Mouse (Mus musculus) brain, embryonic 18.5 days (tissue): ENCODE results near the gene Cryl1.
A peak's percentile ranks its signal among the peaks of the same experiment; 100 is the strongest.

Experiments used
- DNase-seq: peaks from one replicate; pipeline ENCODE4 v3.0.0-alpha.2; 2012; ENCODE audit warnings: low read depth, low spot score

Cryl1 gene

DNA sequence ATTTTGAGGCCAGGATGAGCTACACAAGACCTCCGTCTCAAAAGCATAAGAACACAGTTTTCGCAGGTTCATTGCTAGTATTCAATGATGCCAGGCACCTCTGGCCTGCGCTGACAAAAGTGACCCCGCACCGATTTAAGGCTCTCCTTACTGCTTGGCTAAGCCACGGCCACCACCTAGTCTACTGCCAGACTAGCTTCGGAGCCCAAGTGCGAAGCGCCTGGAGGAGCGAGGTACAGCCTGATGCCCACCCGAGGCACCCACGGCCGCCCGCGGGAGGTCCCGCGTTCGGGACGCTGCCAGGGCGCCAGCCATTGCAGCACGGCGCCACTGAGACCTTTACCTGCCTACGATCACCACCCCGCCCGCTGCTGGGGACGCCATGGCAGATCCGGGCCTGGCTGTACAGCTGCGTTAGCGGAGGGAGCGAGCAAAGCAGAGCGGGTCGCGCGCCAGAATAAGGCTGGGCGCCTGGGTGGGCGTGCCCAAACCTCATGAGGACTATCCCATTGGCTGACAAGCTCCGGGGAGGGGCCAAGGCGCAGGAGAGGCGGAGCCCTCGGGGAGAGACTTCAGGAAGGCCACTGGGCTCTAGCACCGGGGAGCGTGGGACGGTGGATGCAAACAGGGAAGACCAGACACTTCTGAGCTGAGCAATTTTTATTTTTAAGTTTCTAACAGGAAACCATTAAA is at the start of gene Cryl1:
Cryl1 (minus strand) TSS at position 465 of the 693 bp plus-strand sequence.
- peak; percentile 75 for DNase-seq

GRCm38 (mm10) chr14:57430451-57430850 is 32.1 kb upstream of the Cryl1 start:
- DNase-seq: no peak

GRCm38 (mm10) chr14:57424212-57424561 is 25.9 kb upstream of the Cryl1 start:
- DNase-seq: no peak

DNA sequence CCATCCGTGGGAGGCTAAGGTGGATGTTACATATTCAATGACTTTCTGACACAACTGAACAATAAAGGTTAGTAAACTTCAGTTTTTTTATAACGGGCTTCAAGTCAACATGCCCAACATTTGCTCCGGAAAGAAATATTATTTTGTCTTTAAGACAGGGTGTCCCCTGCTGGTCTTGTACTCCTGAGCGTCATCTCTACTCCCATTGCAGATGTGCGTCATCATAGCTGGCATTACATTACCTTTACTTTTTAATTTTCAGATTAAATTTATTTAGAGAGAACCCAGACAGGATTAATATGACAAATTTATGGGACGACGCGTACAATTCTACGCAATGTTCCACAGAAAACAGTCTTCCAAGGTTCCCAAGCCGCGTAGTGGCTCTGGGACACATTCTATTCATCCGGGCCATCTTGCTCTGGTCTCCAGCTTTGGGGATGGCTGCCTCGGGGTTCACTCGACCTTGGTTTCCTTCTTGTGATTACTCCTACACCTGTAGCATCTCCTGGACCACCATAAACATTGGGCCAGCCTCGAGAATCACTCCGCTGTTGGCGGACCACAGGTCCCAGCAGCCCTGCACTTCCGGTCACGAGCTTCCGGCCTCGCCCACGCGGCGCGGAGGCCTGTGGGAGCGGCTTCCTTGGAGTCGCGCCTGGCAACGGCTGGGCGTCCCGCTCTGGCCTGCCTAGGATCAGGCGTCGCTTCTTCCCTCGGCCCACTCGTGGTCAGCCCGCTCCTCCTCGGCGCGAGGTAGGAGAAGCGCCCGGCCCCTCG is 25.3 kb upstream of the Cryl1 start, which contains the start of gene Ift88:
Ift88 (plus strand) TSS at position 631 of the 780 bp plus-strand sequence.
- DNase-seq: peak; percentile 82

- no peak for DNase-seq
Measured at GRCm38 (mm10) chr14:57417187-57417586, 18.9 kb upstream of the Cryl1 start.

DNA sequence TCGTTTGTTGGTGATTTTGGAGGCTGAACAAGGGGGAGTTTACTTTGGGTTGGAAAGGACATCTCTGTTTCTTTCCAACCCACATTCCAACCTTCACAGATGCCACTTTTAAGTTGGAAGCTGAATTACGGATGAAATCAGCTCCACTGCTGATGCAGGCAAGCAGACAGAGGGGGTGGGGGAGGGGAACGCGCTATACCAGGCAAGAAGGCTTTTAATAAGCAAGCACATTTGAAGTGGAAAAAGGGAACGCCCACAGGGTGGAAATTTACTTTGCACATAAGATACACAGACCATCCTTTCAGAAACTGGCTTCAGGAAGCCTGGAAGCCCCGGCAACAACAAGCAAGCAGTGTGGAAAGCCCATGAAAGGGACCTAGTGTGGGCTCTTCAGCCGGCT is 13.8 kb upstream of the Cryl1 start:
- no peak for DNase-seq

DNA sequence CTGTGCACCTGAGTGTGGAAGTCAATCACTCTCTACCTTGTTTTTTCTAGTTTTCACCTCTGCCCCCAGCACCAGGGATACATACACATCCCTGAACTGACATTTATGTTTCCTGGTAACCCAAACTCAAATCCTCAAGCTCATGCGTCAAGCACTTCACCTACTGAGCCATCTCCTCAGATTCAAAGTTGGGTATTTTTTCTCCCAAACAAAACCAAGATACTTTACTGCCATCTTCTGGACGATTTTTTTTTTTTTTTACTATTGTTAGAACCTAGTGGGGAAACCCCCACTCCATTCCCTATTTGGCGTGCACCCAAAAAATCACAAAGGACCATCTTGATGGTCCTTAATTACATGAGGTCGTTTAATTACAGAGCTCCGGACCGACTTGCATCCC is 10.8 kb upstream of the Cryl1 start:
- no peak for DNase-seq

DNA sequence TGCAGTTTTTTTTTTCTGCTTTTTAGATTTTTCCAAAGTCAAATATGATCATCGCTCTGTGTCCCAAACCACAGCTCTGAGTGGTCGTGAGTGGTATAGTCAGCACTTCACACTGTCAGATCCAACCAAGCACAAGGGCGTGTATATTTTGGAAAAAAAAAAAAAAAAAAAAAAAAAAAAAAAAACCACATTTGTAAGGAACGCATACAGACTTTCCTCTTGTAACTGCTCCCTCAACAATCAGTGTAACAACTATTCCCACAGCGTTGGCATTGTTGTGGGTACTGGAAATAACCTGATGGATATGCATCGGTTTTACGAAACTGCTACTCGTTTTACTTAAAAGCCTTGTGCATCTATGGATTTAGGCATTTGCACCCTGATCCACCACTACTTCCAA is 9.8 kb upstream of the Cryl1 start:
- DNase-seq: no peak

- no peak for DNase-seq
Measured at GRCm38 (mm10) chr14:57407039-57407987, 9.0 kb upstream of the Cryl1 start.

GRCm38 (mm10) chr14:57402815-57403214 is 4.5 kb upstream of the Cryl1 start:
- no peak for DNase-seq

- no peak for DNase-seq
Measured at GRCm38 (mm10) chr14:57398813-57399427, 591 bp upstream of the Cryl1 start.

DNA sequence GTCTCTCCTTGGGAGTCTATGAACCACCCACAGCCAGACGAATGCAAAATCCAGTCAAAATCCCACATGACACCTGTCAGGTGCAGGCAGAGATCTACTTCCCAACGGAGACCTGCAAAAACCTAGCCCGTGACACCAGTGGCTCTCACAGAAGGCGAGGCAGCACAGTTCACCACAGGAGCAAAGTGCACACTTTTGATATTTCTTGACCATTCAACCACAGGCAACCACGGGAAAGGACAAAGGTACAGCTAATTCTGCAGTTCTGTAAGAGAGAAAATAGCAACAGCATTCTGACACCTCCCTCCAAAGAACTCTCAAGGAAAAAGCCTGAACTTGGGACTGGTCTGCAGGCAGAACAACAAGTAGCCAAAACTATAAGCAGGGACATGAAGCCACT is 1.1 kb downstream of the Cryl1 start:
- DNase-seq: no peak

DNA sequence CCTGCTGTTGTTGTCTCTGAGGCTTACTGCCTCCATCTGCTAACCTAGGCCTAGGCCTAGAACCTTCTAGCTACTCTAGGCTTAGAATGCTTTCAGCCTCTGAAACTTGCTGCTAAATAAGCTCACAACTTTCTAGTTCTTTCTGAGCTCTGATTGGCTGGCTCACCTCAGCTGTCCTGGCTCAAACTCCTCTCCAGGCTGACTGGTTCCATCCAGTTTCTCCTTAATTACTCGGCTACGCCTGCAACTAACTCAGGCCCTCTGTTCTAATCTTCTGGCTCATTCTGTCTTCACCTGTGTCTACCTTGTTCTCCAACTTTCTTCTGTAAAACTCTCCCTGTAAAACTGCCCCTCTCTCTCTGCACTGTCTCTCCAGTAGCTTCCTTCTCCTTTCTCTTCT is 2.9 kb downstream of the Cryl1 start:
- DNase-seq: no peak

GRCm38 (mm10) chr14:57392278-57392677 is 6.1 kb downstream of the Cryl1 start:
- no peak for DNase-seq

DNA sequence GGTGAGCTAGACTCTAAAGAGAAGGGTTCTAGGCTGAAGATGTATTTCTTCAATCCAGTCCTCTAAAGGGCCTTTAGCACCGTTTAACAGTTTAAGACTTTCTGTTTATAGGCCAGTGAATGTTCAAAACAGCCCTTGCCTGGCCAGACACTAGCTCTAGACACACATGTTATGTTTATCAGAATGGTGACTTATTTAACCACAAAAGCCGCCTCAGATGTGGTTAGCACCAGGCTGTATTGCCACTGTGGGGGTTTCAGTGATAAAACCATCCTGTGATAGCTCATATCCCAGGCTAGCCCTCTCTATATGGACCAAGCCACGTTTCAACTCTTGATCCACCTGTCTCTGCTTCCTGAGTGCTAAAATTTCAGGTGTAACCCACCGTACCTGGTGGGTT is 6.7 kb downstream of the Cryl1 start:
- no peak for DNase-seq

DNA sequence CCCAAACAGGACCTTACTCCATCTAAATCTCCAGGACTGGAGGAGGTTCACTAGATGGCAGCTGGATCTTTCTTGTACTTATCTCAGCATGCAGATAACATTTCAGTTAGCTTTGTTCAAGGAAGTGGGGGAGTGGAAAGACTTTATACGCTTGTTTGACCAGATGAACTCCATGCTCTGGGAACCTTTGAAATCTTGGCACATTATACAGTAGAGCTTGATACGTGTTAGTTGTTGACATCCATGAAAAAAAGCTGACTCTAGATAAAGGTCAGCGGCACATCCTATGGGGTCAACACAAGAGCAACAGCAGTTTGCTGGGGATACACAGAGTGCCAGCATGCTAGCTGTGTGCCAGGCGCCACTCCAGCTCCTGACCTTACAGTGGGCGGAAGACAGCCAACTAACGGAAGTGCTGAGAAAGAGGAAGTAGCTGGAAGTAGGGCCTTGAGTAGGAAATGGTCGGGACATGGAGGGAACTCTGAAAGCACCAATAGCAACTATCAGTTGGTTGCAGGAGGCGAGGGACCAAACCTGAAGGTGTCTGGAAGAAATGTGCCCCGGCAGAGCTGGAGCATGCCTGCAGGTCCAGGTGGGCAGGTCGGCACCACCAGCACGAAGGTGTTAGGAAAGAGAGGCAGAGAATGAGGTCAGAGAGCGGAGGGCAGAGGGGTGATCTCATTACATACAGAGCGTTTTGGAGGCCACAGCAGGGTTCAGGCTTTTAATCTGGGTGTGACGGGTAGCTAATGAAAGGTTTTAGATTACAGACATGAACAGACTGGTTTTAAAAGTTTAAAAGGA is 11.4 kb downstream of the Cryl1 start:
- DNase-seq: no peak

GRCm38 (mm10) chr14:57385667-57386066 is 12.7 kb downstream of the Cryl1 start:
- no peak for DNase-seq

- DNase-seq: no peak
Measured at GRCm38 (mm10) chr14:57377531-57377930, 20.8 kb downstream of the Cryl1 start.

GRCm38 (mm10) chr14:57376956-57377355 is 21.4 kb downstream of the Cryl1 start:
- no peak for DNase-seq

DNA sequence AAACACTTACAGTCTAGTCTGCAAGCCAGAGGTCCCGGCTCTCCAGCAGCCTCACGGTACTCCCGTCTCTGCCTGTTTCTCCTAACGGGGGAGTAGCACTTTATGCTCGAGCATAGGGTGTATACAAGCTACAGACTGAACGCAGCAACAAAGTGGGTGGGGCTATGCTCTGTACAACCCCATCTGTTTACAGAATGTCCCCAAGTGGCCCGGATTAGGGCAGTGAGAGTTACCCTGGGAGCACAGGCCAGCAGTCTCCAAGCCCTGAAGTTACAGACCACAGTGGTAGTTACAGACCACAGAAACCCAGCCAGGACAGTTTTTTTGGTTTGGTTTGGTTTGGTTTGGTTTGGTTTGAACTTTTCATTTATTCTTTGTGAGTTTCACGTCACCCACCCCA is 22.3 kb downstream of the Cryl1 start:
- no peak for DNase-seq

- DNase-seq: no peak
Measured at GRCm38 (mm10) chr14:57375205-57375604, 23.1 kb downstream of the Cryl1 start.
